Comparison of ENCODE assay signal across 19 mouse cellular contexts in the genomic region with DNA sequence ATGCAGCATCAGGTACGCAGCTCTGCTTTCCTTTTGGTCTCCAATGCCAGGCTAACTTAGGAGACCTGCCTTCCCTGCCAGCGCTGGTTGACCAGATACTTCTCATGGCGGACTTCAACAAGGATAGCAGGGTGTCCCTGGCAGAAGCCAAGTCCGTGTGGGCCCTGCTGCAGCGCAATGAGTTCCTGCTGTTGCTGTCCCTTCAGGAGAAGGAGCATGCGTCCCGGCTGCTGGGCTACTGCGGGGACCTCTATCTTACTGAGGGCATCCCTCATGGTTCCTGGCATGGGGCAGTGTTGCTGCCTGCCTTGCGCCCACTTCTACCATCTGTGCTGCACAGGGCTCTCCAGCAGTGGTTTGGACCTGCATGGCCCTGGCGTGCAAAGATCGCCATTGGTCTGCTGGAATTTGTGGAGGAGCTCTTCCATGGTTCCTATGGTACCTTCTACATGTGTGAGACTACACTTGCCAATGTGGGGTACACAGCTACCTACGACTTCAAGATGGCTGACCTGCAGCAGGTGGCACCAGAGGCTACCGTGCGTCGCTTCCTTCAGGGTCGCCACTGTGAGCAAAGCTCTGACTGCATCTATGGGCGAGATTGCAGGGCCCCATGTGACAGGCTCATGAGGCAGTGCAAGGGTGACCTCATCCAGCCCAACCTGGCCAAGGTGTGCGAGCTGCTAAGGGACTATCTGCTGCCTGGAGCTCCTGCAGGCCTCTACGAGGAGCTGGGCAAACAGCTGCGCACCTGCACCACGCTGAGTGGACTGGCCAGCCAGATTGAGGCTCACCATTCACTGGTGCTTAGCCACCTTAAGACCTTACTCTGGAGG. TPM values are rescaled to one million over a fixed set of nuclear protein-coding genes. Genes with fewer than 3 reads are reported as not detected.
DNase-seq lines count a peak whose midpoint lies in the region; ATAC-seq lines count a peak whose summit lies in the region.
"Had no signal": no experiment of that assay in that cellular context is flagged by ENCODE, and none has a peak within 500 bp of the region (broad histone marks: within the 10 kb centered on the region; RNA-seq: fewer than 3 reads in every experiment).

No protein-coding gene starts in this region.

- H3K36me3 ChIP-seq in forebrain, embryonic 12.5 days (replicated peaks), result peaks cover 54% of the 10 kb centered on the region
- peaks cover 31% of the 10 kb centered on the region for H3K36me3 ChIP-seq in forebrain, embryonic 15.5 days
- H3K36me3 ChIP-seq in midbrain, embryonic 12.5 days, result peaks cover 45% of the 10 kb centered on the region
- H3K36me3 ChIP-seq in midbrain, embryonic 14.5 days (ENCODE audit: control insufficient read depth, insufficient read depth, low read length), result peaks cover 54% of the 10 kb centered on the region
- H3K36me3 ChIP-seq in embryonic facial prominence, embryonic 10.5 days (replicated peaks), result peaks cover 82% of the 10 kb centered on the region

- H3K4me3 ChIP-seq in forebrain, embryonic 12.5 days (replicated peaks), result no peak overlapping the region
- no peak overlapping the region for H3K4me3 ChIP-seq in forebrain, embryonic 15.5 days
- no peak overlapping the region for H3K4me3 ChIP-seq in midbrain, embryonic 12.5 days
- no peak overlapping the region for H3K4me3 ChIP-seq in midbrain, embryonic 14.5 days (replicated peaks; ENCODE audit: low read depth, low read length)
- H3K4me3 ChIP-seq in embryonic facial prominence, embryonic 10.5 days, result no peak overlapping the region
- H3K4me3 ChIP-seq: neural tube, embryonic 12.5 days had no signal

- 0 out of 2 replicates have a peak overlapping the region, but pooled peaks have one; percentile 25 for H3K27ac ChIP-seq in forebrain, embryonic 12.5 days
- H3K27ac ChIP-seq in forebrain, embryonic 15.5 days (replicated peaks), result no peak overlapping the region
- H3K27ac ChIP-seq in midbrain, embryonic 12.5 days (replicated peaks), result peak overlapping the region; percentile 32; the same call in 1 of the 2 replicates
- H3K27ac ChIP-seq in midbrain, embryonic 14.5 days (replicated peaks; ENCODE audit: low read depth, low read length), result no peak overlapping the region
- H3K27ac ChIP-seq in embryonic facial prominence, embryonic 10.5 days (replicated peaks), result no peak overlapping the region
- H3K27ac ChIP-seq: neural tube, embryonic 12.5 days had no signal

- H3K9me3 ChIP-seq in forebrain, embryonic 12.5 days, result no peaks in the 10 kb centered on the region
- no peaks in the 10 kb centered on the region for H3K9me3 ChIP-seq in forebrain, embryonic 15.5 days
- no peaks in the 10 kb centered on the region for H3K9me3 ChIP-seq in midbrain, embryonic 12.5 days
- no peaks in the 10 kb centered on the region for H3K9me3 ChIP-seq in midbrain, embryonic 14.5 days (ENCODE audit: control insufficient read depth, low read length)
- no peaks in the 10 kb centered on the region for H3K9me3 ChIP-seq in embryonic facial prominence, embryonic 10.5 days
- H3K9me3 ChIP-seq: neural tube, embryonic 12.5 days had no signal

- peaks cover 43% of the 10 kb centered on the region for H3K4me1 ChIP-seq in forebrain, embryonic 12.5 days
- peaks cover 52% of the 10 kb centered on the region for H3K4me1 ChIP-seq in forebrain, embryonic 15.5 days
- H3K4me1 ChIP-seq in midbrain, embryonic 12.5 days, result peaks cover 33% of the 10 kb centered on the region
- H3K4me1 ChIP-seq in midbrain, embryonic 14.5 days (ENCODE audit: control insufficient read depth, insufficient read depth, low read length), result peaks cover 31% of the 10 kb centered on the region
- H3K4me1 ChIP-seq in embryonic facial prominence, embryonic 10.5 days, result peaks cover 53% of the 10 kb centered on the region

- H3K27me3 ChIP-seq in forebrain, embryonic 12.5 days, result no peaks in the 10 kb centered on the region
- no peaks in the 10 kb centered on the region for H3K27me3 ChIP-seq in forebrain, embryonic 15.5 days
- H3K27me3 ChIP-seq in midbrain, embryonic 12.5 days, result no peaks in the 10 kb centered on the region
- H3K27me3 ChIP-seq in midbrain, embryonic 14.5 days (ENCODE audit: control insufficient read depth, insufficient read depth, low read length), result no peaks in the 10 kb centered on the region
- no peaks in the 10 kb centered on the region for H3K27me3 ChIP-seq in embryonic facial prominence, embryonic 10.5 days (replicated peaks; ENCODE audit: low read depth, poor library complexity, severe bottlenecking)
- H3K27me3 ChIP-seq: neural tube, embryonic 12.5 days had no signal

- no peak overlapping the region for H3K9ac ChIP-seq in forebrain, embryonic 12.5 days
- H3K9ac ChIP-seq in forebrain, embryonic 15.5 days (replicated peaks), result no peak overlapping the region
- H3K9ac ChIP-seq in midbrain, embryonic 12.5 days (replicated peaks), result no peak overlapping the region; the same call in 1 of the 2 replicates
- no peak overlapping the region for H3K9ac ChIP-seq in midbrain, embryonic 14.5 days (replicated peaks; ENCODE audit: low read length)
- H3K9ac ChIP-seq: neural tube, embryonic 12.5 days had no signal

- 69% methylated on average over 21 of the region's 21 CpGs for WGBS in forebrain, embryonic 12.5 days
- 75% methylated on average over 21 of the region's 21 CpGs for WGBS in forebrain, embryonic 15.5 days
- 74% methylated on average over 21 of the region's 21 CpGs for WGBS in midbrain, embryonic 12.5 days
- WGBS in midbrain, embryonic 14.5 days, result 77% methylated on average over 21 of the region's 21 CpGs
- 72% methylated on average over 21 of the region's 21 CpGs for WGBS in embryonic facial prominence, embryonic 10.5 days

- no peak overlapping the region for H3K4me2 ChIP-seq in forebrain, embryonic 12.5 days
- no peak overlapping the region for H3K4me2 ChIP-seq in forebrain, embryonic 15.5 days (replicated peaks)
- H3K4me2 ChIP-seq in midbrain, embryonic 12.5 days (replicated peaks), result no peak overlapping the region
- H3K4me2 ChIP-seq in midbrain, embryonic 14.5 days (ENCODE audit: low read length), result no peak overlapping the region
- H3K4me2 ChIP-seq: heart, embryonic 11.5 days; neural tube, embryonic 12.5 days had no signal

- no peak for ATAC-seq in forebrain, embryonic 12.5 days (ENCODE audit: low FRiP score)
- no peak for ATAC-seq in forebrain, embryonic 15.5 days (replicated peaks)
- ATAC-seq in midbrain, embryonic 12.5 days (ENCODE audit: low FRiP score, low read depth), result no peak
- no peak for ATAC-seq in midbrain, embryonic 14.5 days (ENCODE audit: low FRiP score, low TSS enrichment)
- no peak for ATAC-seq in inflammation-experienced regulatory T-cells, adult 6 months
- ATAC-seq: CD4-positive, CD25-positive, alpha-beta regulatory T cell, adult 4 months; hindbrain, embryonic 16.5 days had no signal

- DNase-seq in midbrain, embryonic 14.5 days, result no peak
- DNase-seq in embryonic facial prominence, embryonic 10.5 days (ENCODE audit: low spot score), result peak; percentile 32
- peak; percentile 26 for DNase-seq in yolk sac, embryonic 10.5 days (ENCODE audit: low spot score)
- DNase-seq in adrenal gland, postnatal 10 days, result no peak
- DNase-seq: kidney, postnatal 10 days; retina, postnatal 1 day; thymus, adult 2 months had no signal

RNA-seq across cellular contexts. Expression of a gene that starts 7.5 kb away (rescaled TPM):
- polyA plus RNA-seq in forebrain, embryonic 12.5 days (2016; fragmentation: Nextera tagmentation; extraction: Ambion mirVana), result 67.1 and 67.2 TPM in 2 replicates
- 111 and 121 TPM in 2 replicates for polyA plus RNA-seq in forebrain, embryonic 15.5 days (2015; fragmentation: Nextera tagmentation; extraction: Ambion mirVana)
- polyA plus RNA-seq in midbrain, embryonic 12.5 days (2016; fragmentation: Nextera tagmentation; extraction: Ambion mirVana), result 75.1 and 77.5 TPM in 2 replicates
- 123 and 160 TPM in 2 replicates for polyA plus RNA-seq in midbrain, embryonic 14.5 days (2014; fragmentation: Nextera tagmentation; extraction: Ambion mirVana)
- 39.9 and 43.8 TPM in 2 replicates for polyA plus RNA-seq in embryonic facial prominence, embryonic 10.5 days (2016; fragmentation: Nextera tagmentation; extraction: Ambion mirVana)
- 10 to 100 TPM in 1 of 2 experiments, 1 to 10 TPM in 1; 9.1 to 17.1 TPM for total RNA-seq in adrenal gland, postnatal 10 days (2021)
- polyA plus RNA-seq in inflammation-experienced regulatory T-cells, adult 6 months (2017; shearing (Covaris generic)), result 1 to 10 TPM; 1.2 to 4.2 (median 2.1) TPM

RNA-seq across cellular contexts. Expression of a gene that starts 31.5 kb away (rescaled TPM):
- polyA plus RNA-seq in forebrain, embryonic 12.5 days (2016; fragmentation: Nextera tagmentation; extraction: Ambion mirVana), result 5.4 and 6.7 TPM in 2 replicates
- 3.4 and 3.9 TPM in 2 replicates for polyA plus RNA-seq in forebrain, embryonic 15.5 days (2015; fragmentation: Nextera tagmentation; extraction: Ambion mirVana)
- polyA plus RNA-seq in midbrain, embryonic 12.5 days (2016; fragmentation: Nextera tagmentation; extraction: Ambion mirVana), result 6.9 and 9.6 TPM in 2 replicates
- 1.8 and 3.8 TPM in 2 replicates for polyA plus RNA-seq in midbrain, embryonic 14.5 days (2014; fragmentation: Nextera tagmentation; extraction: Ambion mirVana)
- 12.4 and 12.9 TPM in 2 replicates for polyA plus RNA-seq in embryonic facial prominence, embryonic 10.5 days (2016; fragmentation: Nextera tagmentation; extraction: Ambion mirVana)
- total RNA-seq in adrenal gland, postnatal 10 days (2021), result 100 to 1,000 TPM; 333 to 433 TPM
- polyA plus RNA-seq in inflammation-experienced regulatory T-cells, adult 6 months (2017; shearing (Covaris generic)), result 1 to 10 TPM; 6.6 to 9.1 (median 7.4) TPM

RNA-seq across cellular contexts. Expression of a gene that starts 35.4 kb away (rescaled TPM):
- not detected in 2 replicates for polyA plus RNA-seq in forebrain, embryonic 12.5 days (2016; fragmentation: Nextera tagmentation; extraction: Ambion mirVana)
- not detected in 2 replicates for polyA plus RNA-seq in forebrain, embryonic 15.5 days (2015; fragmentation: Nextera tagmentation; extraction: Ambion mirVana)
- not detected in 2 replicates for polyA plus RNA-seq in midbrain, embryonic 12.5 days (2016; fragmentation: Nextera tagmentation; extraction: Ambion mirVana)
- not detected in 2 replicates for polyA plus RNA-seq in midbrain, embryonic 14.5 days (2014; fragmentation: Nextera tagmentation; extraction: Ambion mirVana)
- polyA plus RNA-seq in embryonic facial prominence, embryonic 10.5 days (2016; fragmentation: Nextera tagmentation; extraction: Ambion mirVana), result not detected in 2 replicates
- total RNA-seq in adrenal gland, postnatal 10 days (2021), result not detected
- polyA plus RNA-seq in inflammation-experienced regulatory T-cells, adult 6 months (2017; shearing (Covaris generic)), result under 1 TPM in 2 of 3 experiments, not detected in 1; 0.59 to 0.96 TPM
- total RNA-seq: gastrocnemius, adult 18-20 months; megakaryocyte-erythroid progenitor cell, adult 5-6 weeks had no signal
- polyA plus RNA-seq: heart, embryonic 11.5 days; hindbrain, embryonic 16.5 days; liver, embryonic 16.5 days; neural tube, embryonic 12.5 days had no signal

RNA-seq across cellular contexts. Expression of a gene that starts 49.3 kb away (rescaled TPM):
- not detected in 2 replicates for polyA plus RNA-seq in forebrain, embryonic 12.5 days (2016; fragmentation: Nextera tagmentation; extraction: Ambion mirVana)
- not detected in 2 replicates for polyA plus RNA-seq in forebrain, embryonic 15.5 days (2015; fragmentation: Nextera tagmentation; extraction: Ambion mirVana)
- not detected in 2 replicates for polyA plus RNA-seq in midbrain, embryonic 12.5 days (2016; fragmentation: Nextera tagmentation; extraction: Ambion mirVana)
- polyA plus RNA-seq in midbrain, embryonic 14.5 days (2014; fragmentation: Nextera tagmentation; extraction: Ambion mirVana), result not detected in 2 replicates
- polyA plus RNA-seq in embryonic facial prominence, embryonic 10.5 days (2016; fragmentation: Nextera tagmentation; extraction: Ambion mirVana), result not detected in 2 replicates
- total RNA-seq in adrenal gland, postnatal 10 days (2021), result not detected
- not detected for polyA plus RNA-seq in inflammation-experienced regulatory T-cells, adult 6 months (2017; shearing (Covaris generic))
- total RNA-seq: gastrocnemius, adult 18-20 months; megakaryocyte-erythroid progenitor cell, adult 5-6 weeks had no signal
- polyA plus RNA-seq: CD4-positive, CD25-positive, alpha-beta regulatory T cell, adult 4 months; heart, embryonic 11.5 days; hindbrain, embryonic 16.5 days; liver, embryonic 16.5 days; neural tube, embryonic 12.5 days; spleen, adult 2 months; thymus, adult 2 months had no signal

RNA-seq across cellular contexts. Expression of a gene that starts 55.9 kb away (rescaled TPM):
- polyA plus RNA-seq in forebrain, embryonic 12.5 days (2016; fragmentation: Nextera tagmentation; extraction: Ambion mirVana), result 47.9 and 54.9 TPM in 2 replicates
- polyA plus RNA-seq in forebrain, embryonic 15.5 days (2015; fragmentation: Nextera tagmentation; extraction: Ambion mirVana), result 46.4 and 56.9 TPM in 2 replicates
- 50.4 and 64.8 TPM in 2 replicates for polyA plus RNA-seq in midbrain, embryonic 12.5 days (2016; fragmentation: Nextera tagmentation; extraction: Ambion mirVana)
- 36.7 and 51.1 TPM in 2 replicates for polyA plus RNA-seq in midbrain, embryonic 14.5 days (2014; fragmentation: Nextera tagmentation; extraction: Ambion mirVana)
- polyA plus RNA-seq in embryonic facial prominence, embryonic 10.5 days (2016; fragmentation: Nextera tagmentation; extraction: Ambion mirVana), result 93.2 and 96.6 TPM in 2 replicates
- total RNA-seq in adrenal gland, postnatal 10 days (2021), result 100 to 1,000 TPM; 210 to 304 TPM
- polyA plus RNA-seq in inflammation-experienced regulatory T-cells, adult 6 months (2017; shearing (Covaris generic)), result 1 to 10 TPM in 2 of 3 experiments, not detected in 1; 1.7 to 2.3 TPM
- polyA plus RNA-seq: CD4-positive, CD25-positive, alpha-beta regulatory T cell, adult 4 months had no signal

Comparison
In these comparisons a context has a peak if more than half of its experiments do, and no peak if none do; other contexts are left out.
1. H3K27ac ChIP-seq: peak in forebrain, embryonic 12.5 days (single experiment) and midbrain, embryonic 12.5 days (single experiment); none in forebrain, embryonic 15.5 days (single experiment), midbrain, embryonic 14.5 days (single experiment) and embryonic facial prominence, embryonic 10.5 days (single experiment).
2. DNase-seq: peak in embryonic facial prominence, embryonic 10.5 days (single experiment) and yolk sac, embryonic 10.5 days (single experiment); none in midbrain, embryonic 14.5 days (single experiment) and adrenal gland, postnatal 10 days (single experiment).